Mouse (Mus musculus) brain, embryonic 14.5 days (tissue): Measurements from ENCODE around the gene Cxcl10.

Experiments used
- CTCF ChIP-seq: fragments of 200-500 bp; IDR thresholded peaks from 2 replicates; pipeline ENCODE4 v1.5.1; 2012; ENCODE audit warnings: inconsistent platforms, mild to moderate bottlenecking, moderate library complexity, borderline replicate concordance; ENCODE audit not compliant: insufficient read depth, insufficient read length; ENCODE audit errors: extremely low read depth
- POLR2A ChIP-seq: fragments of 200-500 bp; IDR thresholded peaks from 2 replicates; pipeline ENCODE4 v1.6.1; 2012; ENCODE audit warnings: mild to moderate bottlenecking, inconsistent platforms, borderline replicate concordance; ENCODE audit not compliant: poor library complexity, insufficient read depth, insufficient read length, severe bottlenecking; ENCODE audit errors: extremely low read depth

DNA sequence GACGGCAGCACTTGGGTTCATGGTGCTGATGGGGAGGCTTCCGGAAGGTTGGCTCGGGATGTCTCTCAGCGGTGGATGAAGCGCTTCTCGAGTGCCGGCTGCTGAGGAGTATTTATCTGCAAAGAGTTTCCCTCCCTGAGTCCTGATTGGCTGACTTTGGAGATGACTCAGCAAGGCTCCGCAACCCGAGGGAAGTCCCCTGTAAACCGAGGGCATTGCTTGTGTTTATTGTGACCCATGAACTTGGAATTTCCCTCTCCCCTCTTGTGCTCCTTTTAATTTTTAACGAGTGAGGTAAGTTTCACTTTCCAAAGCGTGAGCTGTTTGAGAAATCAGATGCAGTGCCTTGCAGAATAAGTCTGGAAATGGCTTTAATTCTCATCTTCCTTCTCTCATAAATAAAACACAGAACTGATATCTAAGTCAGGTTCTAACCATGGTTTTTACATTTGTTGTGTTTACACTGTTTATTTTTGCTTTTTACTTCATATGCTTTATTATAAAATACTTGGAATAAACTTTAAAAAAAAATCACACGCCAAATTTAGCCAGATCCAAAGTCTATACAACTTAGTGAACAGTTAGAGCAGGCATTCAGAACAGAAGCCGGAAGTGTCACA, at the start of gene Cxcl10:
- TF ChIP-seq CTCF, result no peak
- TF ChIP-seq POLR2A, result no peak
